Mouse (Mus musculus): ENCODE measurements around the gene Faah. TPM values are rescaled to one million over a fixed set of nuclear protein-coding genes. Genes with fewer than 3 reads are reported as not detected.

Gene Faah
- total and polyA plus RNA-seq, 3 experiments: 0.14 to 1.4 (median 0.23) TPM

- Histone ChIP-seq H3K36me3 (ENCODE audit: control insufficient read depth, insufficient read depth, low read length) (no peaks in the 10 kb centered on the region), H3K27me3 (ENCODE audit: control insufficient read depth, insufficient read depth, low read length) (peaks cover 11% of the 10 kb centered on the region), H3K4me3 (no peak overlapping the region), H3K27ac (no peak overlapping the region), H3K9ac (ENCODE audit: low read depth, low read length) (no peak overlapping the region), H3K4me1 (ENCODE audit: control insufficient read depth, insufficient read depth, low read length) (no peaks in the 10 kb centered on the region), H3K79me2 (replicated peaks; ENCODE audit: control insufficient read depth, insufficient read depth, low read length) (no peaks in the 10 kb centered on the region)
- WGBS: 12% methylated on average over 5 of the region's 5 CpGs
- DNase-seq: no peak
- intact Hi-C loops (cut with DNase I): no loop called here
- no peak for TF ChIP-seq EP300 (IDR thresholded peaks at IDR 0.05; ENCODE audit: insufficient read depth, low read depth, low read length)
- TF ChIP-seq CTCF (IDR thresholded peaks at IDR 0.05): no peak
- no peak for TF ChIP-seq POLR2A (IDR thresholded peaks at IDR 0.05; ENCODE audit: insufficient read depth, low read depth, low read length)
Measured at GRCm38 (mm10) chr4:115964446-115964845, 53.3 kb downstream of the Faah start.

- Histone ChIP-seq H3K27ac (no peak overlapping the region), H3K4me1 (ENCODE audit: control insufficient read depth, insufficient read depth, low read length) (no peaks in the 10 kb centered on the region), H3K27me3 (ENCODE audit: control insufficient read depth, insufficient read depth, low read length) (peaks cover 11% of the 10 kb centered on the region), H3K4me3 (no peak overlapping the region), H3K36me3 (ENCODE audit: control insufficient read depth, insufficient read depth, low read length) (no peaks in the 10 kb centered on the region), H3K9ac (ENCODE audit: low read depth, low read length) (no peak overlapping the region), H3K79me2 (replicated peaks; ENCODE audit: control insufficient read depth, insufficient read depth, low read length) (no peaks in the 10 kb centered on the region)
- 39% methylated on average over 6 of the region's 6 CpGs for WGBS
- intact Hi-C loops (cut with DNase I): no loop called here
- no peak for DNase-seq
- TF ChIP-seq CTCF (IDR thresholded peaks at IDR 0.05) (no peak), POLR2A (IDR thresholded peaks at IDR 0.05; ENCODE audit: insufficient read depth, low read depth, low read length) (no peak), EP300 (IDR thresholded peaks at IDR 0.05; ENCODE audit: insufficient read depth, low read depth, low read length) (no peak)
Measured at GRCm38 (mm10) chr4:115963751-115964150, 54.0 kb downstream of the Faah start.

GRCm38 (mm10) chr4:115962671-115963412, 54.9 kb downstream of the Faah start:
- Histone ChIP-seq H3K36me3 (ENCODE audit: control insufficient read depth, insufficient read depth, low read length) (no peaks in the 10 kb centered on the region), H3K27me3 (ENCODE audit: control insufficient read depth, insufficient read depth, low read length) (peaks cover 11% of the 10 kb centered on the region), H3K4me3 (peak overlapping the region; percentile 67), H3K79me2 (replicated peaks; ENCODE audit: control insufficient read depth, insufficient read depth, low read length) (no peaks in the 10 kb centered on the region), H3K27ac (no peak overlapping the region), H3K4me1 (ENCODE audit: control insufficient read depth, insufficient read depth, low read length) (no peaks in the 10 kb centered on the region), H3K9ac (ENCODE audit: low read depth, low read length) (peak overlapping the region; percentile 70)
- DNase-seq: peak; percentile 28 to 38
- under 1% methylated on average over 79 of the region's 79 CpGs for WGBS
- TF ChIP-seq POLR2A (IDR thresholded peaks at IDR 0.05; ENCODE audit: insufficient read depth, low read depth, low read length) (no peak), CTCF (IDR thresholded peaks at IDR 0.05) (peak; percentile 14), EP300 (IDR thresholded peaks at IDR 0.05; ENCODE audit: insufficient read depth, low read depth, low read length) (no peak)
- intact Hi-C loops (cut with DNase I): no loop called here

- Histone ChIP-seq H3K9ac (ENCODE audit: low read depth, low read length) (no peak overlapping the region), H3K27ac (no peak overlapping the region), H3K4me1 (ENCODE audit: control insufficient read depth, insufficient read depth, low read length) (no peaks in the 10 kb centered on the region), H3K36me3 (ENCODE audit: control insufficient read depth, insufficient read depth, low read length) (no peaks in the 10 kb centered on the region), H3K79me2 (replicated peaks; ENCODE audit: control insufficient read depth, insufficient read depth, low read length) (no peaks in the 10 kb centered on the region), H3K27me3 (ENCODE audit: control insufficient read depth, insufficient read depth, low read length) (peaks cover 11% of the 10 kb centered on the region), H3K4me3 (no peak overlapping the region)
- no peak for DNase-seq
- intact Hi-C loops (cut with DNase I): no loop called here
- TF ChIP-seq POLR2A (IDR thresholded peaks at IDR 0.05; ENCODE audit: insufficient read depth, low read depth, low read length) (no peak), CTCF (IDR thresholded peaks at IDR 0.05) (no peak), EP300 (IDR thresholded peaks at IDR 0.05; ENCODE audit: insufficient read depth, low read depth, low read length) (no peak)
- 24% methylated on average over 7 of the region's 7 CpGs for WGBS
Measured at GRCm38 (mm10) chr4:115961991-115962390, 55.7 kb downstream of the Faah start.

GRCm38 (mm10) chr4:115959546-115959945, 58.2 kb downstream of the Faah start:
- DNase-seq: no peak
- intact Hi-C loops (cut with DNase I): no loop called here

GRCm38 (mm10) chr4:115955494-115955775, 62.3 kb downstream of the Faah start:
- 16% methylated on average over 3 of the region's 3 CpGs for WGBS
- no peaks in the 10 kb centered on the region; the same call in 1 of the 2 replicates for H3K27me3 ChIP-seq (ENCODE audit: control insufficient read depth, insufficient read depth, low read length)
- no peak overlapping the region for H3K4me3 ChIP-seq
- intact Hi-C loops (cut with DNase I): no loop called here
- H3K27ac ChIP-seq: no peak overlapping the region
- H3K4me1 ChIP-seq (ENCODE audit: control insufficient read depth, insufficient read depth, low read length): no peaks in the 10 kb centered on the region
- no peak for DNase-seq
- H3K79me2 ChIP-seq (replicated peaks; ENCODE audit: control insufficient read depth, insufficient read depth, low read length): no peaks in the 10 kb centered on the region
- H3K9ac ChIP-seq (ENCODE audit: low read depth, low read length): no peak overlapping the region
- no peaks in the 10 kb centered on the region for H3K36me3 ChIP-seq (ENCODE audit: control insufficient read depth, insufficient read depth, low read length)
- TF ChIP-seq CTCF (IDR thresholded peaks at IDR 0.05): no peak
- TF ChIP-seq EP300 (IDR thresholded peaks at IDR 0.05; ENCODE audit: insufficient read depth, low read depth, low read length): no peak
- no peak for TF ChIP-seq POLR2A (IDR thresholded peaks at IDR 0.05; ENCODE audit: insufficient read depth, low read depth, low read length)

More at GRCm38 (mm10) chr4:115959546-115959945, 58.2 kb downstream of the Faah start:
- no peaks in the 10 kb centered on the region for H3K4me1 ChIP-seq (ENCODE audit: control insufficient read depth, insufficient read depth, low read length)
- H3K4me3 ChIP-seq: no peak overlapping the region
- no peak overlapping the region for H3K27ac ChIP-seq
- H3K27me3 ChIP-seq (ENCODE audit: control insufficient read depth, insufficient read depth, low read length): peaks cover 11% of the 10 kb centered on the region
- H3K79me2 ChIP-seq (replicated peaks; ENCODE audit: control insufficient read depth, insufficient read depth, low read length): no peaks in the 10 kb centered on the region
- no peaks in the 10 kb centered on the region for H3K36me3 ChIP-seq (ENCODE audit: control insufficient read depth, insufficient read depth, low read length)
- TF ChIP-seq POLR2A (IDR thresholded peaks at IDR 0.05; ENCODE audit: insufficient read depth, low read depth, low read length): no peak
- TF ChIP-seq EP300 (IDR thresholded peaks at IDR 0.05; ENCODE audit: insufficient read depth, low read depth, low read length): no peak
- no peak for TF ChIP-seq CTCF (IDR thresholded peaks at IDR 0.05)
- H3K9ac ChIP-seq (ENCODE audit: low read depth, low read length): no peak overlapping the region
